Mouse (Mus musculus): ENCODE data around the gene Ttc25.

- TF ChIP-seq CTCF (IDR thresholded peaks at IDR 0.05; ENCODE audit: low read depth) (peak; percentile 36), EP300 (IDR thresholded peaks at IDR 0.05; ENCODE audit: low read depth) (no peak)
Observed at GRCm38 (mm10) chr11:100512384-100512783, 33.0 kb upstream of the Ttc25 start.

Measured in liver, embryonic 14.5 days (tissue).